ENCODE assay signal across 8 mouse cellular contexts in genomic region chr8:69822386-69823191, GRCm38 (mm10). TPM values are rescaled to one million over a fixed set of nuclear protein-coding genes. Genes with fewer than 3 reads are reported as not detected.
A peak's percentile ranks its signal among the peaks of the same experiment; 100 is the strongest.
DNase-seq lines count a peak whose midpoint lies in the region; ATAC-seq lines count a peak whose summit lies in the region.

TSS of gene Lpar2 (plus strand) at chr8:69822429.

- H3K27ac ChIP-seq in forebrain, embryonic 15.5 days (replicated peaks): peak within 1 kb of the TSS; percentile 70
- peak within 1 kb of the TSS; percentile 70 for H3K27ac ChIP-seq in lung, embryonic 15.5 days

- peaks cover 31% of the 10 kb centered on the region for H3K36me3 ChIP-seq in forebrain, embryonic 15.5 days
- peaks cover 2% of the 10 kb centered on the region; the same call in 1 of the 2 replicates for H3K36me3 ChIP-seq in lung, embryonic 15.5 days

- H3K4me2 ChIP-seq in forebrain, embryonic 15.5 days (replicated peaks): peak within 1 kb of the TSS; percentile 86
- H3K4me2 ChIP-seq in lung, embryonic 15.5 days: peak within 1 kb of the TSS; percentile 91

- H3K4me3 ChIP-seq in forebrain, embryonic 15.5 days: peak within 1 kb of the TSS; percentile 81
- peak within 1 kb of the TSS; percentile 58 for H3K4me3 ChIP-seq in lung, embryonic 15.5 days

- peak within 1 kb of the TSS; percentile 87 for H3K9ac ChIP-seq in forebrain, embryonic 15.5 days (replicated peaks)
- H3K9ac ChIP-seq in lung, embryonic 15.5 days: peak within 1 kb of the TSS; percentile 52

- peaks cover 37% of the 10 kb centered on the region for H3K4me1 ChIP-seq in forebrain, embryonic 15.5 days
- H3K4me1 ChIP-seq in lung, embryonic 15.5 days: peaks cover 12% of the 10 kb centered on the region

- H3K27me3 ChIP-seq in forebrain, embryonic 15.5 days: no peaks in the 10 kb centered on the region
- no peaks in the 10 kb centered on the region for H3K27me3 ChIP-seq in lung, embryonic 15.5 days

- peak; percentile 94 for DNase-seq in heart, adult 11 months
- no peak for DNase-seq in heart, adult 8-10 months (ENCODE audit: low spot score)
- DNase-seq in adrenal gland, adult 8-10 months: peak; percentile 52
- DNase-seq in kidney, adult 18-20 months: peak; percentile 79

- under 1% methylated on average over 29 of the region's 35 CpGs for WGBS in forebrain, embryonic 15.5 days
- WGBS in lung, embryonic 15.5 days: 3% methylated on average over 32 of the region's 35 CpGs

- ATAC-seq in forebrain, embryonic 15.5 days (replicated peaks): peak; percentile 77
- peak; percentile 81 for ATAC-seq in lung, embryonic 15.5 days (ENCODE audit: borderline replicate concordance, extremely low read depth, low FRiP score, low TSS enrichment)
- ATAC-seq in neutrophil, adult 5-6 weeks (ENCODE audit: extremely low read depth, insufficient number of reproducible peaks, low FRiP score, poor library complexity, severe bottlenecking): peak; percentile 32
- ATAC-seq in monocyte, adult 5-6 weeks (replicated peaks; ENCODE audit: insufficient number of reproducible peaks, low FRiP score, low TSS enrichment, poor library complexity, severe bottlenecking): no peak

- no peaks in the 10 kb centered on the region for H3K9me3 ChIP-seq in forebrain, embryonic 15.5 days
- no peaks in the 10 kb centered on the region for H3K9me3 ChIP-seq in lung, embryonic 15.5 days

RNA-seq across cellular contexts. Expression of gene Lpar2, which starts in this region (rescaled TPM):
- total RNA-seq in heart, adult 8-10 months (2022): under 1 TPM in 3 of 4 experiments, not detected in 1; 0.22 to 0.31 (median 0.26) TPM
- total RNA-seq in adrenal gland, adult 8-10 months (2022): 1 to 10 TPM; 2.4 to 4.8 (median 3.6) TPM
- polyA plus RNA-seq in forebrain, embryonic 15.5 days (2015; fragmentation: Nextera tagmentation; extraction: Ambion mirVana): 0.65 and 0.89 TPM in 2 replicates
- polyA plus RNA-seq in lung, embryonic 15.5 days (2015; fragmentation: Nextera tagmentation; extraction: Ambion mirVana): 0.57 and 0.61 TPM in 2 replicates
- 3.7 and 4.7 TPM in 2 replicates for total RNA-seq in neutrophil, adult 5-6 weeks (2017)
- 0.11 to 2.0 TPM (median 0.48 TPM) in 3 replicates for total RNA-seq in monocyte, adult 5-6 weeks (2017)

Comparison
In these comparisons a context has a peak if more than half of its experiments do, and no peak if none do; other contexts are left out.
1. Peak in ATAC-seq, H3K4me3 ChIP-seq, H3K27ac ChIP-seq, H3K9ac ChIP-seq and H3K4me2 ChIP-seq in forebrain, embryonic 15.5 days; RNA of the gene not detected or under 1 TPM.
2. Peak in ATAC-seq, H3K4me3 ChIP-seq, H3K27ac ChIP-seq, H3K9ac ChIP-seq and H3K4me2 ChIP-seq in lung, embryonic 15.5 days; RNA of the gene not detected or under 1 TPM.